Mouse (Mus musculus) B cell, adult 67 days (primary cell): ENCODE results near the gene Inpp4b. TPM values are rescaled to one million over a fixed set of nuclear protein-coding genes. Genes with fewer than 3 reads are reported as not detected.

Experiments used
- total RNA-seq, 2 experiments: library from RNA; stranded (reverse); gene quantifications; 4 replicates each; pipeline ENCODE4 v1.2.4; 2023

Inpp4b gene
- 10 to 100 TPM; 52.7 to 64.0 TPM for total RNA-seq

GRCm38 (mm10) chr8:81342236-81342998 lies at the start of gene Inpp4b:
Gene Inpp4b (plus strand): TSS chr8:81342556.

